Mouse (Mus musculus) bone marrow, adult 2 months (tissue): ENCODE data around the gene Gpr50.

Source experiments
- CTCF ChIP-seq: fragments of 200-500 bp; IDR thresholded peaks from 2 replicates; pipeline ENCODE4 v1.5.1; 2011; ENCODE audit warnings: low read length, control low read depth; ENCODE audit not compliant: control insufficient read depth, insufficient read depth
- POLR2A ChIP-seq: fragments of 200-500 bp; IDR thresholded peaks from 2 replicates; pipeline ENCODE4 v1.6.1; 2011; ENCODE audit warnings: low read depth, mild to moderate bottlenecking, control low read depth, low read length, borderline replicate concordance; ENCODE audit not compliant: control insufficient read depth

GRCm38 (mm10) chrX:71670254-71670653 lies 6.8 kb downstream of the Gpr50 start:
- TF ChIP-seq CTCF, result no peak
- TF ChIP-seq POLR2A, result no peak
